Mouse (Mus musculus) adrenal gland (tissue): ENCODE data around the gene Tns2.

Experiments used
- intact Hi-C: fragments of 180-260 bp; cut with DNase I; formaldehyde crosslinking; loops from one replicate; pipeline ENCODE4 v1.15.1; 2025

Tns2 gene

DNA sequence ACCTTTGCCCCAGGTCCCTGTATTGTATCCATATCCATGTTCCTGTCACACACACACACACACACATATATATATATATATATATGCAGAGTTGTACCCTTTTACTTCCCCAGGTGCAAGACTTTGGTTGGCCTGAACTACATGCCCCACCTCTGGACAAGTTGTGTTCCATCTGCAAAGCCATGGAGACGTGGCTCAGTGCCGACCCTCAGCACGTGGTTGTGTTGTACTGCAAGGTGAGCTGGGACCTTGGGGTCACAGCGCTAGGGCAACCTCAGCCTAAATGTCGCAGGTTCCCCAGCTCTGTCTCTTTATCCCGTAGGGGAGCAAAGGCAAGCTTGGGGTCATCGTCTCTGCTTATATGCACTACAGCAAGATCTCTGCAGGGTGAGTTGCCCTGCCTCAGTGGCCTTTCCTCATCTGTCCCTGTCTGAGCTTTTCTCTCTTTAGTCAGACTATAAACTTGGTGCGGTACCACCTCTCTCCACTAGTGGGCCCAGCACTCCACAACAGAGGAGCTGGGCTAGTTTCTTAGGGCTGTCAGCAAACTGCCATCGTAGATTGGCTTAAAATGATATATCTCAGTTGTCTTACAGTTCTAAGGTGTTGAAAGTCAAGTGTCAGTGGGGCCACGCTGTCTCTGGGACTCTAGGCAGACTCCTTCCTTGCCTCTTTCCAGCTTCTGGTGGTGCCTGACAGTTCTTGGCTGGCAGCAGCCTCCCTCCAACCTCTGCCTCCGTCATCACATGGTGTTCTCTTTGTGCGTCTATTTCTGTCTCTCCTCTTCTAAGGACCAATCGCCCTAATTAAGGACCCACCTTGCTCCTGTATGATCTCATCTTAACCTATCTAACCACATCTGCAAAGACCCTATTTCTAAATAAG lies 7.7 kb downstream of the Tns2 start:
- intact Hi-C loops, result loop anchor here (5.0 kb wide), 2 partner anchors 39 to 114 kb away; no protein-coding TSS in a partner anchor

DNA sequence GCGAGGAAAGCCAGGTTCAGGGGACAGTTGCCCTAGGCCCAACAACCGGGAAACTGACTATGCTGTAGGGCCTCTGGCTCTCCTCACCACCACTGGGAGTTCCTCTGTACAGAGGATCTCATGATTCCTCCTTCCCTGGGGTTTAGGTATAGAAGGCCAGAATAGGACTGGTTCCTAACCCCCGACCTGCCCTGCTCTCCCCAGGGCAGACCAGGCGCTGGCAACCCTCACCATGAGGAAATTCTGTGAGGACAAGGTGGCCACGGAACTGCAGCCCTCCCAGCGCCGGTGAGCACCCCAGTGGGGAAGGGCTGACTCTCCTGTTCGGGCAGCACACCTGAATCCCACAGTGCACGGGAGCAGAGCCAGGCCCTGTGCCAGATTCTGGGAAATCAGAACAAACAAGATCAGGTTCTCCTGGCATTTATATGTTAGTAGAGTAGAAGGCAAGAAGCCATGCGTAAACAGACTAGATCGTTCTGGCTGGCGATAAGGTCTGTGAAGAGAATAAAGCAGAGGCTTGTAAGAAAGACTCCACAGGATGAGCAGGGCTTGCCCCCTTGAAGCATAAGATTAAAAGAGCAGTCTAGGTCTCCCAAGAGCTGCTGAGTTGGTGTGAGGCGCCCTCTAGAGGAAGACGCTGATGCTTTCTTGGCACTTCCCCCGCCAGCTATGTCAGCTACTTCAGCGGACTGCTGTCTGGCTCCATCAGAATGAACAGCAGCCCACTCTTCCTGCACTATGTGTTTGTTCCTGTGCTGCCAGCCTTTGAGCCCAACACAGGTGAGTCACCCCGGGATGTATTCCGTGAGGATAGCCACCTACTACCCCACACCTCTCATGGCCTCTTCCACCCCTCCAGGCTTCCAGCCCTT lies 8.7 kb downstream of the Tns2 start:
- intact Hi-C loops, result loop anchor here (5.0 kb wide), 2 partner anchors 38 to 113 kb away; no protein-coding TSS in a partner anchor

DNA sequence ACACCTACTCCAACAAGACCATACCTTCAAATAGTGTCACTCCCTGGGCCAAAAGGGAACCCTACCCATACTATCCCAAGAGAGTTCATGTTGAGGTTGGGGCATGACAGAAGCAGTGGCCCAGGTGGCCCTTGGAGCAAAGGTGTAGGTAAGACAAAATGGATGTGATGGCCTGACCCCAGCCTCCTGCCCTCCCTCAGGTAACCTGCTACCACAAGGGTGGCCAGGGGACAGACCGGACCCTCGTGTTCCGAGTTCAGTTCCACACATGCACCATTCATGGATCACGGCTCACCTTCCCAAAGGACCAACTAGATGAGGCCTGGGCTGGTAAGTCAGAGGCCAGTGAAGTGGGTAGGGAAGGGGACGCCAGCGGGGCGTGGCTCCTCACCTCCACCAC lies 10.1 kb downstream of the Tns2 start:
- intact Hi-C loops, result no loop called here

DNA sequence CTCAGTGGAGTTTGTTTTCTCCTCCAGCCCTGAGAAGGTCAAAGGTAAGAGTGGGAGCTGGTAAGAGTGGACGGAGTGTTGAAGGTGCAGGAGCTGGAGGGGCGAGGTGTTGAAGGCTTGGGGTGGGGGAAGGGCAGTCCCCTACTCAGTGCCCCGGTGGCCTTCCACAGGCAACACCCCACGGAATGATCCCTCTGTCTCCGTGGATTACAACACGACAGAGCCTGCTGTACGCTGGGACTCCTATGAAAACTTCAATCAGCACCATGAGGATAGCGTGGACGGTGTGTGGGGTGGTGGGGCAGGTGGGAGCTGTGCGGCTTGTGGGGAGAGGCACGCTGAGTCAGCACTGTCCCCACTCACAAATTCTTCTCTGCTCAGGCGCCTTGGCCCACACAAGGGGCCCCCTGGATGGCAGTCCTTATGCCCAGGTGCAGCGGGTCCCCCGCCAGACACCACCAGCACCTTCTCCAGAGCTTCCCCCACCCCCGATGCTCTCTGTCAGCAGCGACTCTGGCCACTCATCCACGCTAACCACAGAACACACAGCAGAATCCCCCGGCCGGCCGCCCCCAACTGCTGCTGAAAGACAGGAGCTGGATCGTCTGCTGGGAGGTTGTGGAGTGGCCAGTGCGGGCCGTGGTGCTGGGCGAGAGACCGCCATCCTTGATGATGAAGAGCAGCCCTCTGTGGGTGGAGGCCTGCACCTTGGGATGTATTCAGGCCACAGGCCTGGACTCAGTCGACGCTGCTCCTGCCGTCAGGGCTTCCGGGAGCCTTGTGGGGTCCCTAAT lies 10.7 kb downstream of the Tns2 start:
- intact Hi-C loops, result no loop called here

DNA sequence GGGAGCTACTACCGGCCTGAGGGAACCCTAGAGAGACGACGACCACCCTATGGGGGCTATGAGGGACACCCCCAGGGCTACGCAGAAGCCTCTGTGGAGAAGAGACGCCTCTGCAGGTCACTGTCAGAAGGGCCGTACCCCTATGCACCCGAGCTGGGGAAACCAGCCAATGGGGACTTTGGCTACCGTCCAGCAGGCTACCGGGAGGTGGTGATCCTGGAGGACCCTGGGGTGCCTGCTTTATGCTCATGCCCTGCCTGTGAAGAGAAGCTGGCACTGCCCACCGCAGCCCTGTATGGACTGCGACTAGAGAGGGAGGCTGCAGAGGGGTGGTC lies 11.2 kb downstream of the Tns2 start:
- intact Hi-C loops, result no loop called here

DNA sequence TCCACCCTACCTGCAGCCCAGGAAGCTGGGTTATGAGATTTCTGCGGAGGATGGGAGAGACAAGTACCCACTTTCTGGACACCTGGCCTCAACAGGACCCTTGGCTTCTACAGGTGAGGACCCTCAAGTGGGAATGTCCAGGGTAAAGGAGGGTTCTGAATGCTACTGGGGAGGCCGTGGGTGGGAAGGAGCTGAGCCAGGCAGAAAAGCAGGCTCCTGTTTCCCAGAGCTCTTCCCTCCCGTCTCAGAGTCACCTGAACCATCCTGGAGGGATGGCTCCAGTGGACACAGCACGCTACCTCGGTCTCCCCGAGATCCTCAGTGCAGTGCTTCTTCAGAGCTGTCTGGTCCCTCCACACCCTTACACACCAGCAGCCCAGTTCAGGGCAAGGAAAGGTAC lies 12.0 kb downstream of the Tns2 start:
- intact Hi-C loops, result no loop called here

DNA sequence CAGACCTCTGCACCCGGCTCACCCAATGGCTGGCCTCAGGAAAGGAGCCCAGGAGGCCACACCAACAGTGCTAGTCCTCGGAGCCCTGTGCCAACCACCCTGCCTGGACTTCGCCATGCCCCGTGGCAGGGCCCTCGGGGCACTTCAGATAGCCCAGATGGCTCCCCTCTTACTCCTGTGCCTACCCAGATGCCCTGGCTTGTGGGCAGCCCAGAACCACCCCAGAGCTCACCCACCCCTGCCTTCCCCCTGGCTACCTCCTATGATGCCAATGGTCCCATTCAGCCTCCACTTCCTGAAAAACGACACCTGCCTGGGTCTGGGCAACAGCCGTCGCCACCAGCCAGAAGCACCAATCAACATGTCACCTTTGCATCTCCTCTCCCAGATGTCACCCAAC lies 12.6 kb downstream of the Tns2 start:
- intact Hi-C loops, result no loop called here

DNA sequence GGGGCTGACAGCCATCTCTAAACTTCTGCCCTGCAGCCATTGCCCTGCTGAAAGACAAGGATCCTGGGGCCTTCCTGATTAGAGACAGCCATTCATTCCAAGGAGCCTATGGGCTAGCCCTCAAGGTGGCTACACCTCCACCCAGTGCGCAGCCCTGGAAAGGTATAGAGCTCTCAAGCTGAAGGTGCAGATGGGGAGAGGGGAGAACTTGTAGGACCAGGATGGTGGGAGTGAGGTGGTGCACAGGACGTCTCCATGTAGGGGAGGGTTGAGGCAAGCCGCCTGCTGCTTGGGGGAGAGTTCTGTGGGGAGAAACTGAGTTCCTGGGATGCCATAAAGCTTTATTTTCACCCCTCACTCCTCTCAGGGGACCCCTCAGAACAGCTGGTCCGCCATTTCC lies 13.5 kb downstream of the Tns2 start:
- intact Hi-C loops, result no loop called here

DNA sequence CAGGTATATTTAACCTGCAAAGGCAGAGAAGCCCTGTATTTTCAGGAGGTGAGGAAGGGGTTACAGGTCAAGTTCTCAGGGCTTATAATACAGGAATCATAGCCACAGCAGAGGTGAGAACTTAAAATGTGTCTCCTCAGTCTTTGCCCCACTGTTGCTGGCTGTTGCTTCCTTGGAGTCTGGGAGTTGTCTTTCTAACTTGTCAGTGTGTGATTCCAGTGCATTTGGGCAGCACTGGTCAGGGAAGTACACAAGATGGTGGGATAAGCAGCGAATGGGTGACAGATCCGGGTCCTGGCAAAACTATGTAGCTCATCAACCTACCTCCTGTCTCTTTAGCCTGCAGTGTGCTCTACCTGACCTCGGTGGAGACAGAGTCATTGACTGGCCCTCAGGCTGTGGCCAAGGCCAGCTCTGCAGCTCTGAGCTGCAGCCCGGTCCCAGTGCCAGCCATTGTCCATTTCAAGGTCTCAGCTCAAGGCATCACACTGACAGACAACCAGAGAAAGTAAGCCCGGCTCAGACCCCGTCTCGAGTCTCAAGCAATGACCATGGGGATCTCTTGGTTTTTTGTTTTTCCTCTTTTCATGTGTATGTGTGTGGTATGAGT lies 14.5 kb downstream of the Tns2 start:
- intact Hi-C loops, result no loop called here

DNA sequence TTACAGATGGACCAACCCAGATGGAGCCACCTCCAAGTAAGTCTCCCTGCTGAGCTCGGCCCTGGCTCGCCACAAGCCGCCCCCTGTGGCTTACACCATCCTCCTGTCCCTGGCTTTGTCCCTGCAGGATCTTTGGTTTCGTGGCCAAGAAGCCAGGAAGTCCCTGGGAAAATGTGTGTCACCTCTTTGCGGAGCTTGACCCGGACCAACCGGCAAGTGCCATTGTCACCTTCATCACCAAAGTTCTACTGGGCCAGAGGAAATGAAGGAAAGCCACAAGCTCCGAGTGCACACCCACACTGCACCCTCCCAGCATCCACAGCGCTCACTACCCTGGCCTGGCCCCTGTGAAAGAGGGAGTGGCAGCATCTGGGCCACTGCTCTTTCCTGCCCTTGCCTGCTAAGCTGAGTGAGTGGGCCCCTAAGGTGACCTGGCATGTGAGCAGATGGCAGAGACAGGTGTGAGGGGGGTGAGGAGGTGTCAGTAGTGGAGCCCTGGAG lies 15.6 kb downstream of the Tns2 start:
- intact Hi-C loops, result no loop called here

DNA sequence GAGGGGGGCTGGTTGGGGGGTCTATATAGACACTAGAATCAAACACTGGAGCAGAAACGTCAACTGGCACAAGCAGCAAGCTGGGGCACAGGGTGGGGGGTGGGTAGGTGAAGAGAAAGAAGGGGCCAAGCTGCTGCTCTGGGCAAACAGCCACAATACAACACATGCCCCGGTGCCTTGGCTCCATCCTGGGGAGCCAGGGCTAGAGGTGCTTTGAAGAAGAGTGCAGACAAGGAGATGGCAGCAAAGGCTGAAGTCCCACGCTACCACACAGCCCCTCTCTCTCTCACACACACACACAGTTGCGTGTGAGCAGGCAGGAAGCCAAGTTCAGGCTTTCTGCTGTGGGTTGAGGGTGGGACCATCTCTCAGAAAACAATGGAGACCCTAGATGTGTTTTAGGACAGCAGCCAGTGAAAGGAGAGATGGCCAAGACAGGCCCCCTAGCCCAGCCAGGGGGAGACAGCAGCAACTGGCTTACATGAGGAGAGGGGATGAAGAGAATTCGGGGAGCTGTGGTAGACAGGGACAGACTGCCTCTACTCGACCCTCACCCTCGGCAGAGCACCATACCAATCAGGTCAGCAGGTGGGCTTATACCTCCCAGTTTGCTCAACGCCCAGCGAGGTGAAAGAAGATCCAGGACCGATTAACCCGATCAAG lies 16.7 kb downstream of the Tns2 start:
- intact Hi-C loops, result no loop called here

DNA sequence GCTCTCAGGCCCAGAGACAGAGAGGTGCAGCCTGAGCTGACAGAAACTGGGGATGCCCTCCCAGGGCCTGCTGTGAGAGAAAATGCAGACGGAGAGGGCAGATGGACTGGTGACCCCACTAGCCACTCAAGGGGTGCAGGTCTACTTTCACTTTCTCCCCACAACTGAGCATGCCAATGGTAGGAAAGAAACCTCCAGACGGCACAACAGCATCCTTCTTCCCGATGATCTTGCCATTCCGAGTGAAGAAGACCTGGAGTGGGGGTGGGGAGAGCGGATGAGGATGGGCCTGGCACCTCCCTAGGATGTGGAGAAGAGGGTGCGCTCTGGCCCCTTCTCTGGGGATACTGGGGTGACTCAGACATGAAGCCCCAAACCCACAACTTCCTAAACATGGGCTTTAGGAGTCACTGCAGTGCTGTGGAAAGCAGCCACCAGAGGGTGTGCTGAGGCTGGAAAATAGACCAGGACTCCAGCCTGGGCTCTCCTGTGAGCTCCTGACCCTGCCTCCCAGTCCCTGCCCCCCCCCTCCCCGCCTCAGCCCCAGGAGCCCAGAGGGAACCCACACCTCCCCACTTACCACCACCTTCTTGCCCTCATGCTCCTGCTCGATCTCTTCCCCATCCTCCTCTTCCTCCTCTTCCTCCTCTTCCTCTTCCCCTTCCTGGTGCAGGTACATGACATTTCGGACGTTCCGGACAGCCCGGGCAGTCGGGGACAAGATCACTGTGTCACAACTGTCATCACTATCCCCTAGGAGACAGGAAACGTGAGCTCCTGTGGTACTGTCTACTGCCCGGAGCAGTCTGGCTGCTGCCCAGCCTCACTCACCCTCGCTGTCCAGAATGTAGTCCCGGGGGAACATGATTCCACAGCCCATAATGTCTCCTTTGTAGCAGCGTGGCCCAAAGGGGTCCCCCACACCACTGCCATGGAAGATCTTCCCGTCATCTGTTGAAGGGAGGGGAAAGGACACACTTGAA lies 17.5 kb downstream of the Tns2 start:
- intact Hi-C loops, result no loop called here

DNA sequence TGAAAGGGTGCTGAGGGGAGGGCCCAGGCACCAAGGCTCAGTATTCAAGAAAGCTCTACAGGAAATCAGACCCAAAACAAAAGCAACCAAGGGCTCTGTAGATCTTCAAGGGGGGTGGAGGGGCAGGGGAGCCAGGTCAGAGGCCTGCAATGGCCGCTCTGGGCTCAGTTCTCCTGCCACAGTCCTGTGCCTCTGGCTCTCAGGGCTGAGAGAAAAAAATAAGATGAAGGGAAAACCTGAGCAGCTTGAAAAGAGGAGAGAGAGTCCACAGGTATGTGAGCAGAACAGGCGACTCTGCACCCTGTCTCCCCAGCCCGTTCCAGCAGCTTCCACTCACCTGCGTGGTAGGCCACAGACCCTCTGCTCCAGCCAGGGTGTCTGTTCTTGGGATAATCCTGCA lies 18.4 kb downstream of the Tns2 start:
- intact Hi-C loops, result no loop called here

DNA sequence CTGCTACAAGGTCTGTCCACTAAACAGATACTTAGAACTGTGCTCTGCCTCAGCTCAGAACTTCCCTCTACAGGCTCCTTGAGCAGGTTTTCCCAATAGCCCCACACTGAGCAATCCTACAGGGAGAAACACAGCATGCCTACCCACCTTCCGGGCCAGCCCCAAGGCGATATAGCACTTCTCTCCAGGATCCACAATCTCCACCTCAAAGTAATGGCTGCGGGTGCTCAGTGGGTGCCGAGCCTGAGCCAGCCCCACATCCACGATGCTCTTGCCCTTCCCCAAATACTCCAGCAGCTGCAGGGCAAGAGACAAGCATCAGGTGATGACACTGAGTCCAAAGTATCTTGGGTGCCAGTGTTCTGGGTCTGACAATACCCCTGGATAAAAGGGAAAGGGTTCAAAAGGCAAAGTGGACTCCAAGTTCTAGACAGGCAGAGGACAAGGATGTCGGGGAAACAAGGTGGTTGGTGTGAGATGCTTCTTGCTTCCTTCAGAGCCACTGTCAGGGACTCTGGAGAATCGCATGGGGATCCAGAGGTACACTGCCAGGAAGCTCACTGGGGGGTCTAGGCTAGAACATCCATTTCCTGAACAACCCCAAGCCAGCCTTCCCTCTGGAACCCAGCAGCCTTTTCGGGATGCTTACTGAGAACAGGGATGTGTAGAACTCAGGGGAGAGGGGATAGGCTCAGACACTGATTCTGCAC lies 19.1 kb downstream of the Tns2 start:
- intact Hi-C loops, result no loop called here

DNA sequence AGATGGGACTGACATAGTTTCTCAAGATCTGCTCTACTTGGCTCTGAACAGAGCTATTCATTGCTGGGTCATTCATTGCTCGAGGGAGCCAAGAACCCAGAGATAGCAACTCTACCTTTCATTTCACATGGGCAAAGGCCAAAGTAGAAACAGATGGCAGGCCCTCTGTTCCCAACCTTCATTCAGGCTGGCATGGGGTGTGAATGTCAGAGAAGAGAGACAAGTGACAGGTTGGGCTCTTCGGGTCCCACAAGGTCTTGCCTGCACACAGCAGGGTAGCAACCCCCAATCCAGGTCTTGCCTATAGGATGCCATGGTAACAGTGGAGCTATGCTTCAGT lies 19.6 kb downstream of the Tns2 start:
- intact Hi-C loops, result no loop called here

DNA sequence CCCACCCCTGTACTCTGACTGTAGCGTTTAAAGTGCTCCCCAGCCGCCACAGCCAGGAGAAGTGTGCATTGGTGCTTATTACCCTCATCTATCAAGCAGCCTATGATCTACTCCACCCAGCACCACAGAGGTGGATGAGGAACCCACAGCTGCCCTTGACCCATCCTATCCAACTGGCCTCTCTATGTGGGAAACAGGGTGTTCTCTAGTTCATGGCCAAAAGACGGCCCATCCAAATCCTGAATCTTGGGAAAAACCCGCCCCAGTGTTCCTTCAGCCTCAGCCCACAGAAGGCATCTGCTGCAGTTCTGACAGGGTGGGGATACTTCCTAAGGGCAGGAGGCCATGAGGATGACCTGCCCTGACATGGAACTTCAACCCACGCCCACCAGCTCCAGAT lies 20.3 kb downstream of the Tns2 start:
- intact Hi-C loops, result no loop called here

DNA sequence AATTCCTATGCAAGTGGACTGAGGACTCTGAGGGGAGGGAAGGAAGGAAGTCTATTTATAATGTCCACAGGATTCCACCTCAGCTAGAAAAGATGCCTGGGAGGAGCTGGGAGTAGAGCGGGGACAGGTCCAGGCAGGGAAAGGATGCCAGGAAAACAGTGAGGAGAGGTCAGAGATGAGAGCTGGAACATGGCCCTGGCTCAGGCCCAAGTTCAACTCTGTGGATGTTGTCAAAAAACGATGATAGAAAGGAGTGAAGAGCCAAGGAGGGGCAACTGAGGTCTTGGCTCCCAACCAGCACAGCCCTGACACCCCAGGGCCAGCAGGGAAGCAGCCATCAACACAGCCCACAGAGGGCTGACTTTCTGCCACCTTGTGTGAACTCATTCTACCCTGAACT lies 26.1 kb downstream of the Tns2 start:
- intact Hi-C loops, result no loop called here

DNA sequence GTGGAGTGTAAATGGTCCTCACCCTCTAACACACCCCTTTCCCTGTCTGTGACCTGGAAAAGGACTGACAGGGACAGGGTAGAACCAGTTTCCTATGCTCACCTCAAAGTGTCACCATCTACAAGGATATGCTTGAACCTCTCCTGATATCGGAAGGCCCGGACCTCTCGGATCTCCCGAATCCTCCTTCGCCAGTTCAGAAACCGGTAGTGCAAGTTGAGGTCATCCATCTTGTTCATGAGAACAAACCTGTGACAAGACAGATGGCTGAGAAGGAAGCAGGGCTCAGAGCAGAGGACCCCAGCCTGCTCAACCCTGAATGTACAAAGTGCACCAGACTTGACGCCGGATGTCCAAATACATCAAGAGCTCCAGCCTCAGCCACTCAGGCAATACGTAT lies 33.1 kb downstream of the Tns2 start:
- intact Hi-C loops, result no loop called here

DNA sequence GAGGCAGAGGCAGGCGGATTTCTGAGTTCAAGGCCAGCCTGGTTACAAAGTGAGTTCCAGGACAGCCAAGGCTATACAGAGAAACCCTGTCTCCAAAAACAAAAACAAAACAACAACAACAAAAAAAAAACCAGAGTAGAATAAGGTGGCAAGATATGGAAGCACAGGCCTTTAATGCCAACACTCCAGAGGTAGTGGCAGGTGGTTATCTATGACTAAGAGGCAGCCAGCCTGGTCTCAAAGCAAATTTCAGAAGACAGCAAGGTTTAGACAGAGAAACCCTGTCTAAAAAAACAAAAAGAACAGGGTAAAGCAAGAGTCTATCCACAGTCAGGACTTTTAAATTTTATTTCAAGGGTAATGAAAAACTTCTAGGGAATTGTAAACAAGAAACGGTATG lies 34.5 kb downstream of the Tns2 start:
- intact Hi-C loops, result no loop called here
